Mouse (Mus musculus): ENCODE data around the gene Cdk20. TPM values are rescaled to one million over a fixed set of nuclear protein-coding genes. Genes with fewer than 3 reads are reported as not detected.

Cdk20 gene
- polyA plus RNA-seq, 2 experiments: 12.3 to 19.9 TPM

DNA sequence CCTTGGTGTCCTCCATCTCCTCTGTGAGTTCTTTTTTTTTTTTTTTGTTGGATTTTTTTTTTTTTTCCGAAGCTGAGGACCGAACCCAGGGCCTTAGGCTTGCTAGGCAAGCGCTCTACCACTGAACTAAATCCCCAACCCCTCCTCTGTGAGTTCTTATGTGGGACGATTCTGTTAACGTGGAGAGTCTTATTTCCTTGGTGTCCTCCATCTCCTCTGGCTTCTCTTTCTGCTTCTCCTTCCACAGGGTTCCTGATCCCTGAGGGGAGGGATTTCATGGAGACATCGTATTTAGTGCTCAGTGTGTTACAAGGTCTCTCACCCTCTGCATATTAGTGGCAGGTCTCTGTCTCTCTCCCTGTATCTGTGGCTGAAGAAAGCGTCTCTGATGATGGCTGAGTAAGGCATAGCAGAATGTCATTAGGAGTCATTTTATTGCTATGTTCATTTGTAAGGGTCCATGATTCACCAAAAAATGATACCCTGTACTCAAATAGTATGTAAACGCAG, 29.1 kb upstream of the Cdk20 start:
- WGBS: 89% methylated on average over 8 of the region's 8 CpGs
- no peak for DNase-seq (ENCODE audit: low spot score)
- Histone ChIP-seq H3K9ac (ENCODE audit: low read depth, low read length, severe bottlenecking) (no peak overlapping the region), H3K27ac (replicated peaks; ENCODE audit: low read depth, low read length) (no peak overlapping the region), H3K4me1 (ENCODE audit: control insufficient read depth, insufficient read depth, low read length) (0 out of 2 replicates have a peak, but pooled peaks cover 5% of the 10 kb centered on the region), H3K4me3 (replicated peaks; ENCODE audit: low read length) (no peak overlapping the region), H3K36me3 (ENCODE audit: control insufficient read depth, insufficient read depth, low read length) (no peaks in the 10 kb centered on the region), H3K9me3 (ENCODE audit: control insufficient read depth, low read length) (no peaks in the 10 kb centered on the region), H3K27me3 (ENCODE audit: control insufficient read depth, insufficient read depth, low read length) (no peaks in the 10 kb centered on the region), H3K4me2 (replicated peaks; ENCODE audit: low read depth, low read length, severe bottlenecking) (no peak overlapping the region)
- TF ChIP-seq POLR2A (IDR thresholded peaks at IDR 0.05; ENCODE audit: borderline replicate concordance, extremely low read depth, insufficient read depth, insufficient read length): no peak
- ATAC-seq (ENCODE audit: low FRiP score, low read depth): no peak

DNA sequence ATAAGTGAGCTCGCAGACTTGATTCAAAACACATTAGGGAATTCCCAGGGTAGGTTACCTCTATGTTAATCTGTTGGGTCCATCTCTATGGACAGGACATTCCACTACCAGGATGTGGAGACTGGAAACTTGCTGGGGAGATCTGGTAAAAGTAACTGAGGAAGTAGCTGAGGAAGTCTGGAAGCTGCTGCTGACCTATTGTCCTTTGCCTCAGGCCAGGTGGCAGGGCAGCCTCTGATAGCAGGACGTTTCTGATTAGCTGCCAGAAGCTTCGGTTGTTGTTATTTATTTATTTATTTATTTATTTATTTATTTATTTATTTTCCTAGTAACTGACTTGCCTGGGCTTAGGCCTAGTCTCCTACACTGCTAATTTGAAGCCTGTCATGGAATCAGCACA, 28.6 kb upstream of the Cdk20 start:
- DNase-seq (ENCODE audit: low spot score): no peak
- H3K4me3 ChIP-seq (replicated peaks; ENCODE audit: low read length): no peak overlapping the region
- H3K4me1 ChIP-seq (ENCODE audit: control insufficient read depth, insufficient read depth, low read length): 0 out of 2 replicates have a peak, but pooled peaks cover 5% of the 10 kb centered on the region
- H3K9ac ChIP-seq (ENCODE audit: low read depth, low read length, severe bottlenecking): no peak overlapping the region
- no peaks in the 10 kb centered on the region for H3K36me3 ChIP-seq (ENCODE audit: control insufficient read depth, insufficient read depth, low read length)
- 48% methylated on average over 3 of the region's 3 CpGs for WGBS
- ATAC-seq (ENCODE audit: low FRiP score, low read depth): no peak
- no peak overlapping the region for H3K27ac ChIP-seq (replicated peaks; ENCODE audit: low read depth, low read length)
- no peaks in the 10 kb centered on the region for H3K9me3 ChIP-seq (ENCODE audit: control insufficient read depth, low read length)
- H3K4me2 ChIP-seq (replicated peaks; ENCODE audit: low read depth, low read length, severe bottlenecking): no peak overlapping the region
- no peaks in the 10 kb centered on the region for H3K27me3 ChIP-seq (ENCODE audit: control insufficient read depth, insufficient read depth, low read length)
- TF ChIP-seq POLR2A (IDR thresholded peaks at IDR 0.05; ENCODE audit: borderline replicate concordance, extremely low read depth, insufficient read depth, insufficient read length): no peak

DNA sequence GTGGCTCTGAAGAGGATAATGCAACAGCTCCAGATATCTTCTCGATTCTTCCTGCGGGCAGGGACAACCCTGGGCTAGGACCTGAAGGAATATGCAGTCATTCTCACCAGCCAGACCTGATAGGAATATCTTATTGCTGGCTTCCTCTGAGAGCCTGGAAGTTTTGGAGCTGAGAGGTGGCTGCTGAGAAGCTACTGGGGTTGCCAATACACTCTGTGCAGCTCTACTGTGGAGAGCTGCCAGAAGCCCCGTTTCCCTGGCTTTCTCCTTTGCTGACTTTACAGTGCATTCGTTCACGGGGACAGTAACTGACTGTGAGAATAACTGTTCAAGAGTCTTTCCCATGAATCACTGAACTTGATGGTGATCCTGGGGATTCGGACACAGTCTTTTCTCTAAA, 26.6 kb upstream of the Cdk20 start:
- DNase-seq (ENCODE audit: low spot score) (no peak), ATAC-seq (ENCODE audit: low FRiP score, low read depth) (no peak)
- H3K27me3 ChIP-seq (ENCODE audit: control insufficient read depth, insufficient read depth, low read length): no peaks in the 10 kb centered on the region
- H3K4me3 ChIP-seq (replicated peaks; ENCODE audit: low read length): no peak overlapping the region
- no peak for TF ChIP-seq POLR2A (IDR thresholded peaks at IDR 0.05; ENCODE audit: borderline replicate concordance, extremely low read depth, insufficient read depth, insufficient read length)
- H3K4me1 ChIP-seq (ENCODE audit: control insufficient read depth, insufficient read depth, low read length): 0 out of 2 replicates have a peak, but pooled peaks cover 4% of the 10 kb centered on the region
- H3K4me2 ChIP-seq (replicated peaks; ENCODE audit: low read depth, low read length, severe bottlenecking): no peak overlapping the region
- H3K36me3 ChIP-seq (ENCODE audit: control insufficient read depth, insufficient read depth, low read length): no peaks in the 10 kb centered on the region
- no peak overlapping the region for H3K9ac ChIP-seq (ENCODE audit: low read depth, low read length, severe bottlenecking)
- H3K27ac ChIP-seq (replicated peaks; ENCODE audit: low read depth, low read length): no peak overlapping the region
- 64% methylated on average over 6 of the region's 6 CpGs for WGBS
- no peaks in the 10 kb centered on the region for H3K9me3 ChIP-seq (ENCODE audit: control insufficient read depth, low read length)

DNA sequence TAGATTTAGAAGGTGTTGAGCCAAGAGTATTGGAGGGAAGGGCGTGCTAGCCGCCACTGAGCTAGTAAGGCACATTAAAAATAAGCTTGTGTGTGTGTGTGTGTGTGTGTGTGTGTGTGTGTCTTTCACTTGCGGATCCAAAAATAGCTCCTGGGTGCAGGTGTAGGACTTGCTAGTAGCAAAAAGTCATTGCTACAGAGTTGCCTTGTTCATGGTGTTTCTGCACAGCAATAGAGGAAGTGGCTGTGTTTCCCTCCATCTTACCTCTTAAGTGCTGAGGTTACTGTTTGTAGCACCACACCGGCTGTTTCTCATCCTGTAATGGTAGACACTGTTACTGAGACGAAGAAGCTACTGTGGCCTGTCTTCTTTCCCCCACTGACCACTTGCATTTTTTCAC, 24.1 kb upstream of the Cdk20 start:
- Histone ChIP-seq H3K27me3 (ENCODE audit: control insufficient read depth, insufficient read depth, low read length) (no peaks in the 10 kb centered on the region), H3K9me3 (ENCODE audit: control insufficient read depth, low read length) (no peaks in the 10 kb centered on the region), H3K27ac (replicated peaks; ENCODE audit: low read depth, low read length) (no peak overlapping the region), H3K4me3 (replicated peaks; ENCODE audit: low read length) (no peak overlapping the region), H3K4me2 (replicated peaks; ENCODE audit: low read depth, low read length, severe bottlenecking) (no peak overlapping the region), H3K36me3 (ENCODE audit: control insufficient read depth, insufficient read depth, low read length) (no peaks in the 10 kb centered on the region), H3K4me1 (ENCODE audit: control insufficient read depth, insufficient read depth, low read length) (no peaks in the 10 kb centered on the region), H3K9ac (ENCODE audit: low read depth, low read length, severe bottlenecking) (no peak overlapping the region)
- ATAC-seq (ENCODE audit: low FRiP score, low read depth) (no peak), DNase-seq (ENCODE audit: low spot score) (no peak)
- WGBS: 88% methylated on average over 5 of the region's 5 CpGs
- no peak for TF ChIP-seq POLR2A (IDR thresholded peaks at IDR 0.05; ENCODE audit: borderline replicate concordance, extremely low read depth, insufficient read depth, insufficient read length)

DNA sequence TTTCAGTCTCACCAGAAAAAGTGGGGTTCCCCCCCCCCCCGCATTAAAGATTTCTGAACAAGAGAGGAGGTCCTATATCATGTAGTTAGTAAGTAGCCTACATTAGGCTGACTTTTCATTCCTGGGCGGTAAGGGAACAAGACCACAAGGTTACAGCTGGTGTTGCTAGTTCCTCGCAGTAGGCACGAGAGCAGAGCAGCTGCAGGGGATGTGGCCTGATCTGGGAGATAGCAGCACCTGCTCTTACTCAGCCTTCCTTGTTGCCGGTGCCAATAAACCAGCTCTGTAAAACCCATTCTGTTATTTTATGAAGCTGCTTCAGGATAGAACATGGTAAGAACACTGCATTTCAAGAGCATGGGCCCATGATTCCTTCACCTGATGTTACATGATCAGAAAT, 21.5 kb upstream of the Cdk20 start:
- H3K4me2 ChIP-seq (replicated peaks; ENCODE audit: low read depth, low read length, severe bottlenecking): no peak overlapping the region

DNA sequence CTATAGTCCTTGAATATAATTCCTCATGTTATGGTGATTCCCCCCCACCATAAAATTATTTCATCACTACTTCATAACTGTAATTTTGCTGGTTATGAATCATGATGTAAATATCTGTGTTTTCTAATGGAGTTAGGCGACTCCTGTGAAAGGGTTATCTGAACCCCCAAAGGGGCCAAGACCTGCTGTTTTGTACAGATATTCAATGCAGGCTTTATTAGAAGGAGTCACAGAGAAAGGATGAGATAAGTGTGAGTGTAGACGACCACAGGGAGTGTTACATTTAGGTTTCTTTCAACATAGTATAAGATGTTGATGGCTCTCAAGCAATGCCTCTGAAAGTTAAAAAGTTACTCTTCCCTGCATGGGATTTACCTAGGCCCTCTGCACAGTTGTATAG, 20.8 kb upstream of the Cdk20 start:
- Histone ChIP-seq H3K4me1 (ENCODE audit: control insufficient read depth, insufficient read depth, low read length) (no peaks in the 10 kb centered on the region), H3K27ac (replicated peaks; ENCODE audit: low read depth, low read length) (no peak overlapping the region), H3K9ac (ENCODE audit: low read depth, low read length, severe bottlenecking) (no peak overlapping the region), H3K4me3 (replicated peaks; ENCODE audit: low read length) (no peak overlapping the region), H3K36me3 (ENCODE audit: control insufficient read depth, insufficient read depth, low read length) (no peaks in the 10 kb centered on the region), H3K9me3 (ENCODE audit: control insufficient read depth, low read length) (no peaks in the 10 kb centered on the region), H3K27me3 (ENCODE audit: control insufficient read depth, insufficient read depth, low read length) (no peaks in the 10 kb centered on the region), H3K4me2 (replicated peaks; ENCODE audit: low read depth, low read length, severe bottlenecking) (no peak overlapping the region)
- ATAC-seq (ENCODE audit: low FRiP score, low read depth) (no peak), DNase-seq (ENCODE audit: low spot score) (no peak)
- TF ChIP-seq POLR2A (IDR thresholded peaks at IDR 0.05; ENCODE audit: borderline replicate concordance, extremely low read depth, insufficient read depth, insufficient read length): no peak
- 87% methylated on average over 2 of the region's 2 CpGs for WGBS

More for the DNA sequence above, 21.5 kb upstream of the Cdk20 start:
- DNase-seq (ENCODE audit: low spot score) (no peak), ATAC-seq (ENCODE audit: low FRiP score, low read depth) (peak; percentile 60)
- WGBS: 56% methylated on average over 5 of the region's 5 CpGs
- Histone ChIP-seq H3K27me3 (ENCODE audit: control insufficient read depth, insufficient read depth, low read length) (no peaks in the 10 kb centered on the region), H3K4me3 (replicated peaks; ENCODE audit: low read length) (no peak overlapping the region), H3K27ac (replicated peaks; ENCODE audit: low read depth, low read length) (no peak overlapping the region), H3K36me3 (ENCODE audit: control insufficient read depth, insufficient read depth, low read length) (no peaks in the 10 kb centered on the region), H3K4me1 (ENCODE audit: control insufficient read depth, insufficient read depth, low read length) (no peaks in the 10 kb centered on the region), H3K9ac (ENCODE audit: low read depth, low read length, severe bottlenecking) (no peak overlapping the region), H3K9me3 (ENCODE audit: control insufficient read depth, low read length) (no peaks in the 10 kb centered on the region)
- no peak for TF ChIP-seq POLR2A (IDR thresholded peaks at IDR 0.05; ENCODE audit: borderline replicate concordance, extremely low read depth, insufficient read depth, insufficient read length)

Data from limb, embryonic 14.5 days (tissue).